Mouse (Mus musculus) kidney, postnatal 4 days (tissue): ENCODE measurements at regions not wholly inside any gene's neighbourhood (a gene's known extent, or its start where the extent isn't known, plus 50 kb on each side); places are given as distances from the start of the nearest gene placed in this dataset.
"Not testable (repeated sequence)": the region's sequence is repeated elsewhere in the genome, so short reads cannot be mapped to it uniquely, and the experiment has no call there.

Source experiments
- DNase-seq, 2 experiments: peaks; one replicate each; pipeline ENCODE4 v3.0.0; 2021; ENCODE audit warnings: mixed read lengths in 2 of 2

- no peak for DNase-seq
These were observed 264.9 kb upstream of the Pum3 start for GRCm38 (mm10) chr19:27694478-27694877.

DNA sequence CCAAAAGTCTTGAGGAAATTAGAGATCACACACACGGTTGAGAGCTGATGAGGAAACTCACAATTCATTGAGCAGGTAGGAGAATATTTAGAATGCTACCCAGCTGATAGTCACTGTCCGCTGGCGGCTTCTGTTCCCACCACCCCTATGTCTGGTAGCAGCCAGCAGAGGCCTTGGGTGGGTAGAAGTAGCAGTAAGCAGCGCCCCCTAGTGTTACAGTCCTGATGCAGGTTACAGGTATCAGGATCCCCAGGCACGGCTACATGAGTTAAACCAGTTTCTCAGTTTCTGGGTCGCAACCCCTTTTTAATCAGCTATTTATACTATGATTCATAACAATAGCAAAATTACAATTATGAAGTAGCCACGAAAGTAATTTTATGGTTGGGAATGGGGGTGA lies 264.1 kb upstream of the Pum3 start:
- DNase-seq, result no peak

DNA sequence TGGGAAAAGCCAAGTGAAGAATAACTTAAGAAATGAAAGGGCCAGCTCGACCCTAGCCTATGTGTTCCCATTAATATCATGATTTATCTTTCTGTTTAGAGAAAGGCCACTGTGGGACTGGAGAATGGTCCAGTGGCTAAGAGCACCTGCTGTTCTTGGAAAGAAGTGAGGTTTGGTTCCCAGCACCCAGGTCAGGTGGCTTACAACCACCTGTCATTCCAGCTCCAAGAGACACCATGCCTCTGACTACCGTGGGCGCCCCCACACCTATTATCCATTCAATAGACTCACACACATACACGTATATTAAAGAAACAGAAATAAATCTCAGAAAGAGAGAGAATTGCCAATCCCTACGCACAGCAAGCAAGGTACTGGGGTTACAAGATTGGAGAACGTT lies 263.3 kb upstream of the Pum3 start:
- DNase-seq, result no peak

DNA sequence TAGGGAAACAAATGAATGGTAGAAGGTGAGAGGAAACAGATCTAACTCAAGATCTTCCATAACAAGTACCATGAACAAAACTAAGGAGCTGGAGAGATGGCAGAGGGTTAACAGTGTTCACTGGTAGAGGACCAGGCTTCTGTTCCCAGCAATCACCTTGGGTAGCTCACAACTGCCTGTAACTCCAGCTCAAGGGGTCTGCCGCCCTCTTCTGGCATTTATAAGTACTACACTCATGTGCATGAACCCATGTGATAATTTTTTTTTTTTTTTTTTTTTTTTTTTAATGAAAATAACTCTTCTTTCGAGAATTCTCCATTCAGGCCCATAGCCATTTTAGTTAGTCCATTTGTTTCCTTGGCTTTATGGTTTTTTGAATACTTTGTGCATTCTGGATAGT lies 253.8 kb upstream of the Pum3 start:
- DNase-seq, result peak in 1 of 2 experiments; percentile 3

GRCm38 (mm10) chr19:27679427-27679826 lies 249.8 kb upstream of the Pum3 start:
- no peak for DNase-seq

DNA sequence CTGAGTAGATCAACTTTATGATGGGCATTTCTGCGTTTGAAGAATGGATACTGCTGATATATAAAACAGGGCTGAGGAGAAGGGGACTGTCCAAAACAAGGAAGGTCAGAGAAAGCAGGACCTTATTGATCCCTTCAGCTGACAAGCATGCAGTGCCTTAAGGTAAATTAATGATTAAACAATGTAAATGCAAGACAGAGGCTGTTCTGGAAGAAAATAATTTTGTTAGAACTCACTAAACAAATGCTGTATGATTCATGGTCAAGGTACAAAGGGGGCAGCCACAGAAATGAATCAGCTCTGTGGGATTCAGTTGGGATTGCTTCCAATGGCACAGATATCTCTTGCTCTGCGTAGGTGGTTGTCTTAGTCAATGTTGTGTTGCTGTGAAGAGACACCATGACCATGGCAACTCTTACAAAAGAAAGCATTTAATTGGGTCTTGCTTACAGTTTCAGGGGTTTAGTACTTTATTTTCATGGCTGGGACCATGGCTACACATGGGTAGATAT lies 243.1 kb upstream of the Pum3 start:
- no peak for DNase-seq

DNA sequence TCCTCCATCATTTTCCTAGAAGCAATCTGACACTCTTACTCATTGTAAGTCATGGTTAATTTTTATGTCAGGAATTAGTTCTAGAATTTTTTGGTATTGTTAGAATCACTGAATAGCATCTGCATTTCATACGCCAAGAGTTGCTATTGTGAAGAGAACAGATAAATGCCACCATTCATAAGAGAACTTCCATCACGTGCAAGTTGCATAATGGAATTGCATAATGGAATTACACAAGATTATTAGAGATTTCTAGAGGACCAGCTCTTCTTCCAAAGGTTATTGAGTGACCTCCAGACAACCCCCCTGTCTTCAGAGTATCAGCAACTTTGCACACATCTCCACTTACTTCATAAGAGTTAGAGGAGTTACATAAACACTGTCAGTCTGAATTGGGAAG lies 233.7 kb upstream of the Pum3 start:
- DNase-seq, result no peak

DNA sequence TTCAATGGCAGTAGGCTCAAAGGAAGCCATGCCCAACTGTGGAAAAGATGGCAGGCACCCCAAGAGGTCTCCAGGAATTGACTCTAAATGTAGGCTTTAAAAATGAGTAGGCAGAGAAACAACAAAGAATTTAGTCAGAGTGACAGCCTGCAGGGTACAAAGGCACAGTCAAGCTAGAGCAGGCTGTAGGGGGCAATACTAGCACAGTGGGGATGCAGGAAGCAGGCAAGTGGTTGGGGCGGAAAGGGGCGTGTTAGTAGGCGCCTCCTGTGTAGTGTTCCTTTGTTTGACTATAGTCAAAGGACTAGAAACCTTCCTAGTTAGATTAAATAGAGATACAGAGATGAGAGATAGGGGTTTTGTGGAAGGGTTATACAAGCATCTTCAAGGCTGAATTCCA lies 211.4 kb upstream of the Pum3 start:
- DNase-seq, result no peak

DNA sequence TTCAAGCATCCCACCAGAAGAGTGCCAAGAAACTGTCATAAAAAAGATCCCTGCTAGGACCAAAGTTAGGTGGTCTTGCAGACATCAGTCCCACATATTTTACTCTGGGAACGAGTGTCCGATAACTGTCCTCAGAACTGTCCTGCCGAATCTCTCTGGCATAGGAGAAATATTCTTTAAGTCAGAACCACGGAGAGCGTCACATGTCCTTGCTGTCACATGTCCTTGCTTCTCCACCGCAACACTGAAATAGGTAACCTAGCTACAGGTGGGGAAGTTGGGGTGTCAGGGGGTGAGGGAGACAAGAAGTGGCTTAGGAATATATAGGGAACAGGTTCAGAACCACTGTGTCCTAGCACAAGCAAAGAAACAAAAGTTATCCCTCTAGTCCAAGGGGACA lies 203.5 kb upstream of the Pum3 start:
- DNase-seq, result no peak

- no peak for DNase-seq
These were observed 198.0 kb upstream of the Pum3 start for GRCm38 (mm10) chr19:27627626-27628025.

DNA sequence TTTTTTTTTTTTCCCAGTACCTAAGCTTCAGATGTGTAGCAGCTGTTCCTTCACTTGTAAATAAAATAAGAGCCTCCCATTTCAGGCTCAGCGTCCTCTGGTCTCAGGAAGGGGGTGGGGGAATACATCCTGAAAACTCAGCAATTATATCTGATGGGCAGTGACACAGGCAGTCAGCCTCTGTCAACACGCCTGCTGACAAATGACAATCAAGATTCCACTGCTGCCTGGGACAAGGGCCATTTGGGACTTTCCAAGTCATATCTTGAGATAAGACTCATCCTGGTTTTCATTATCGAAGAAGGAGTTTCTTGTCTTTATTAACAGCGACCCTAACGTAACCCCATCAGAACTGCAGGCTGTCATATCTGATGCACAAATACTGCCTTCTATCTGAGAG lies 187.9 kb upstream of the Pum3 start:
- no peak for DNase-seq

DNA sequence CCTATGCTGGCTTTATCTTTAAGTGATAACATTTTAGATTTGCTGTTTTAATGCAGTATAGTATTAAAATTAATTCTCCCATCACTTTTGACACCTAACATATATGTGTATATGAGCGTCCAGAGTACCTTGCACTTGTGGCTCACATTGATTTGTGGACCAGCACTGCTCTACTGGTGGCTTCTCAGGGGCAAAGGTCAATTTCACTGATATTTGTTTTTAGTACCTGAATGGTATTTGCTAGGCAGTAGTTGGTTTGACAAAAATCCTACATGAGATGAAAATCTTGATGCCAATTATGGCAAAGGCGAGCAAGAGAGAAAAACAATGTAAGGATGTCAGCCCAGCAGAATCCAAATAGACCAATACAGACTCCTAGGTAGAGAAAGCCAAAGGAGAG lies 177.3 kb upstream of the Pum3 start:
- DNase-seq, result no peak

DNA sequence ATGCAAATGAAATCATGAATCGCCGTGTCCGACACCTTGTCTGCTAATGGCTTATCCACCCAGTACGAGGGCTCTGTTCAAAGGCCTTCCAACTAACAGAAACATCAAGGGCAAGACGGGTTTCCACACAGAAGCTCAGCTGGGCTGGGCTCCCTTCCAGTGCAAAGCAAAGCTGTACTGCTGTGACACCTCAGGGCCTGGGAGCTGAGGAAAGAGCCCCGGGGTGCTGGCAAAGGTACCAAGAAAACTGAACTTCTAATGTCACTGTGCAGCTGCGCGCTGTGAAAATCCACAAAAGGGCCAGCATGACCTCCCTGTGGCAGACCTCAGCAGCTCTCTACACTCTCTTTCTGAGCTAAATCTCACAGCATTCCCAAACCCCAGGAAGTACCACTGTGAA lies 173.7 kb upstream of the Pum3 start:
- DNase-seq, result peak in 1 of 2 experiments; percentile 2

GRCm38 (mm10) chr19:27601551-27601950 lies 171.9 kb upstream of the Pum3 start:
- DNase-seq, result no peak

DNA sequence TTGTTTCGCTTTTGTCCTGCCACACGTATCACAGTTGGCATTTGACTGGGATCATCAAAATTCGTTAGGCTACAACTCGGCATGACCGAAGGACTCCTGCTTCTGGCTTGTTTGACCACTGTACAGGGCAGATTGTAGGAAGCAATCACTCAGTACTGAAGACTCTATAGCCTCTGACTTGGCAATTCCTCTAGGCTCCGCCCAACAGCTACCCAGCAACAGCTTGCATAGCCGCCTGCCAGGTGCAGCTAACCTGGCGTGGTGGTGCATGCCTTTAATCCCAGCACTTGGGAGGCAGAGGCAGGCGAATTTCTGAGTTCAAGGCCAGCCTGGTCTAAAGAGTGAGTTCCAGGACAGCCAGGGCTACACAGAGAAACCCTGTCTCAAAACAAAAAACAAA lies 170.8 kb upstream of the Pum3 start:
- not testable (repeated sequence) for DNase-seq

- DNase-seq, result no peak
These were observed 170.1 kb upstream of the Pum3 start for GRCm38 (mm10) chr19:27599639-27600308.

DNA sequence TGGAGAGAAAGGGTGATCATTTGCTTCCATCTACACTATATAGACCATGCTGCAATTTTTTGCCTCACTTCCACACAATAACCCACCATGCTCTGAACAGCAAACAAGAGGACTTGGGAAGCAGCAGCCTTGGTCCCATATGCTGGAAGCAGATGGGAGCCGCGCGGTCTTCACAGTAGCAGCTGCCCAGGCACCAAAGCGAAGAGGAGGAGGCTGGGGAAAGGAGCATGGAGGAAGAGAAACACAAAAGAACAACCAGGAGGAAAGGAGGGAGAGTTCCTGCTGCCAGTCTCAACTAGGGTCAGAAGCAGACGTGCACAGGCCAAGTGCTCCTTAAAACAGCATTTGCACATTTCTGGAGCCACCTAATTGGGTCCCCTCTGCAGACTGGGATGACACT lies 168.7 kb upstream of the Pum3 start:
- no peak for DNase-seq

DNA sequence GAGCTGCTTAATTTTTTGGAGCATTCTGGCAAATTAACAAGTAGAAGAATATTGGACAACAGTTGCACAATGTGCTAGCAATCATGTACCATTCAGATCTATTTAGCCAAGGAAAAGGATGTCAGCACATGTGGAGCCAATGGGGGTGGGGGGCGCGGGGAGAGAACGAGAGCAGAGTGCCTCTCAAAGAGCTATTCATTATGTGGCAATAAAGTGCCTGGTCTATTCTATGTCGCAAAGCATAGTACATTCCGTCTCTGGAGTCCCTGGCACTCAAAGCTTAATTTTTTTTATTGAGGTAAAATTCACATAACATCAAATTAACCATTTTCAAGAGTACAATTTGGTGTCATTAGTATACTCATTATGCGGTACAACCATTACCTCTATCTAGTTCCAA lies 155.9 kb upstream of the Pum3 start:
- DNase-seq, result no peak

GRCm38 (mm10) chr19:27582111-27582500 lies 152.5 kb upstream of the Pum3 start:
- DNase-seq, result no peak

GRCm38 (mm10) chr19:27581362-27582110 lies 151.9 kb upstream of the Pum3 start:
- peak; percentile 55 to 59 for DNase-seq

- DNase-seq, result no peak
These were observed 146.9 kb upstream of the Pum3 start for GRCm38 (mm10) chr19:27576478-27576877.

DNA sequence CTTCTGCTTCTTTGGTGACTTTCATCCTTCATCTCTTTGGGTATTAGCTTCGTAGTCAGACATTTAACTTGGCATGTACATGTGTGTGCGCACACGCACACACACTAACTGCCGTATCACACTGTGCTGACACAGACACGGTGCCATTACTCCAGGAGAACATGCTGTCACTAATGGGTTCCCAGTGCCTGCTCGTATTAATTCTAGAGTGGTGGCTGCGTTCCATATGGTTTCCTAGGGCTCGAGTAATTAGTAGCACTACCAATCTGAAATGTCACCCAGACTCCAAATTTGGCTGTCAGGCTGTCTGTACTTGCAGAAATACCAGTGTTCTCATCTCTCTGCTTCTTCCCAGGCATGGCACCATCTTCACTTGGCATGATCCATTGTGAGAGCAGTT lies 137.3 kb upstream of the Pum3 start:
- no peak for DNase-seq

DNA sequence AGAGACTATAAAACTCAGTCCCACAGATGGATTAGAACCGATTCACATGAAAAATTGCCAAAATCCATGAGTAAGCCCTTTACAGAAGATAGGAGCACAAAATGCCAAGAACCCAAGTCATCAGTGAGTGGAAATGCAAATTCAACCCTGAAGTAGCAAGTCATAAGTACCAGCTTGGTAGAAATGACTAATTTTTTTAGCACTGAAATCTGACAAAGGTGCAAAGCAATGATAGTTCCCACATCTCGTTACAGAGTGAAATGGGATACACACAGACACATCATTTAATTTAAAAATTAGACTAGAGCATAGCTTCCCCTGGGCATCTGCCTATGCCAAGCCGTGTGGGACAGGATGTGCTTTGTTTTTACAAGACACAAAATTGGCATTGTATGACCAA lies 136.4 kb upstream of the Pum3 start:
- DNase-seq, result no peak

DNA sequence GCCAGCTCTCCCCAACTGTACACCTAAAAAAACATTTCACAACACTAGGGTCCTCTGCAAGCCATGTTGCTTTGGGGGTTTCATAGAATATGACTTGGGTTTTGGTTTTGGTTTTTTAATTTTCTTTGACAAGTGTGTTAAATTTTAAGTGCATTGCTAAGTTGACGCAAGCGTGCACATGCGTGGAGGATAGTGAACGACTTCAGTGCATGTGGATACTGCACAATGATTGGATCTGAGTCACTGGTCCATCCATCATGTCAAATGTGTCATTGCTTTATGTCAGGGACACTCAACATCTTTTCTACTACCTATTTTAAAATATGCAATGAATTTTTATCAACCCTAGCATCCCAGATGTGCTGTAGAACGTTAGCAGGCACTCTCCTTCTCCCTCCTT lies 134.5 kb upstream of the Pum3 start:
- DNase-seq, result no peak

GRCm38 (mm10) chr19:27563592-27563991 lies 134.0 kb upstream of the Pum3 start:
- no peak for DNase-seq
